Mouse (Mus musculus) adrenal gland, postnatal 4 days (tissue): ENCODE measurements around the gene Mymx. TPM values are rescaled to one million over a fixed set of nuclear protein-coding genes. Genes with fewer than 3 reads are reported as not detected.

Experiments
- DNase-seq, 2 experiments: peaks; one replicate each; pipeline ENCODE4 v3.0.0; 2021 to 2022; ENCODE audit warnings: low spot score in 2 of 2, mixed read lengths in 2 of 2
- total RNA-seq, 2 experiments: library from RNA; stranded (reverse); gene quantifications; 2 replicates each; pipeline ENCODE4 v1.2.3; 2021

The Mymx gene
- total RNA-seq, 2 experiments from 2014 or later = 1.6 to 4.0 TPM

GRCm38 (mm10) chr17:45612008-45612407 lies 10.1 kb upstream of the Mymx start:
- no peak for DNase-seq

DNA sequence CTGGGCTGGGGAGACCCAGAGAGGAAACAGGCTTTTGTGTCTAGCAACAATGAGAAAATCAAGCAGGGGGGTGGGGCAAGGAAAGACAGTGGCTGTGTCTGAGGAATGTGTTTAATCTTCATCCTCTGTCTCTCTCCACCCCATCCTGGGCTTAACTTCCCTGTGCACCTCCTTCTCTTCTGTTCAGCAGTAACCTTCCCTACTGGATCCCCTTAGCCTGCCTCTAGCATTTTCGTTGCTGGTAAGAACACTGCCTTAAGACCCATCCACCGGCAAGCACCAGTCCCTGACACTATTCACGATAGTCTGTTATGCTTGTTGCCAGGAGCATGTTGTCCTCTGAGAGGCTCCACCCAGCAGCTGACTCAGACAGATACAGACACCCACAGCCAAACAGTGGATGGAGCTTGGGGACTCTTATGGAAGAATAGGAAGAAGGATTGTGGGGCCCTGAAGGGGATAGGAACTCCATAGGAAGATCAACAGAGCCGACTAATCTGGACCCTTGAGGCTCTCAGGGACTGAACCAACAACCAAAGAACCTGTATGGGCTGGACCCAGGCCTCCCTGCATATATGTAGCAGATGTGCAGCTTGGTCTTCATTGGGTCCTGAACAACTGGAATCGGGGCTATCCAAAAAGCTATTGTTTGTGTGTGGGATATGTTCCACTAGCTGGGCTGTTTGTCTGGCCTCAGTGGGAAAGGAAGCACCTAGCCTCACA lies 8.4 kb upstream of the Mymx start:
- DNase-seq = no peak

- no peak for DNase-seq
Observed at GRCm38 (mm10) chr17:45608396-45608795, 6.5 kb upstream of the Mymx start.

GRCm38 (mm10) chr17:45606992-45607879 lies 5.3 kb upstream of the Mymx start:
- no peak for DNase-seq

DNA sequence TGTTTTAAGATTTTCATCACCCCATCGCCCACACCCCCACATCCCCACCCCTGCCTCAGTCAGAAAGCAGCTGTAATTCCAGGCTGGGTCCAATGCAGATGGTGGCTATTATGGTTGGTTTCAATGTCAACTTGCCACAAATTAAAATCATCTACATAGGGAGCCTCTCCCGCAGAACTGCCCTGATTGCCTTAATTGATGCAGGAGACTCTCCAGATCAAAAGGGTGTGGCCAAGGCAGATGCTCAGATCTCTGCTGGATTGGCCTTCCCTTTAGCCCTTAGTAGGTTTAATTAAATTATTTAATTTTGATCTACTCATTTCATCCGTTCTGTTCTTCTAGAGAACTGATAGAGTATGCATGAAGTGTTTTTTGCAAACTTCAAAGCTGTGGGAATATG lies 1.1 kb upstream of the Mymx start:
- DNase-seq = no peak

- no peak for DNase-seq
Observed at GRCm38 (mm10) chr17:45601325-45601724, 577 bp downstream of the Mymx start.

GRCm38 (mm10) chr17:45600267-45600666 lies 1.6 kb downstream of the Mymx start:
- DNase-seq = no peak

DNA sequence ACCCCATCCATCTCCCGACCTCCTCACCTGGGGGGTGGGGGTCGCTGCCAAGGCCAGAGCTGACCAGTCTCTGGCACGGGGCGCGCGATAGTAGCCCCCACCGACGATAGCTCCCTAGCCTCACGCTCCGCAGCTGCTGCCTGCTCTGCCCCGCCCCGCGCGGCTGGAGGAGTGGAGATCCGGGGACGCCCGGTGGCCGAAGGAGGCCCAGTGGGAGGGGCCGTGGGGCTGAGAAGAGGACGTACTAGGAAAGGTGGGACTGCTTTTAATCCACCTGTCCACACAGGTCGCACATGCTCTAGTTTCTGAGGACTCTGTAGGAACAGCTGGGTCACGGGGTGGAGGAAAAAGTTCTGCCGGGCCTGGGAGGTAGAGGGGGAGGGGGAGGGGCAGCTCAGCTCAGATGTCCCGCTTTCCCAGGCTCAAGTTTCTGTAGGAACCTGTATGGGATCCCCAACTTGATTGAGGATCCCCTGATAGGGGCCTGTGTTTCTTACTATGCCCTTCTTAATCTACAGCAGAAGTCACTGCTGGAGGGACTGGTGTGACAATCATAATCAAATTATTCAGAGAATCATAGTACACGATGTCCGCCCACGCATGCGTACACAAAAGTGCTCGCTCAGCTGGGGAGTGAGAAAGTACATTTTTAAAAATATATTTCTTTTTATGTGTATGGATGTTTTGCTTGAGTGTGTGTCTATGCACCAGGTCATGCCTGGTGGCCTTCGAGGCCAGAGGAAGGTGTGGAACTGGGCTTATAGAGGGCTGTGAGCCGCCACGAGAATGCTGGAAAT lies 2.3 kb downstream of the Mymx start, which contains the start of gene Slc29a1:
Gene Slc29a1, minus strand, starts transcription at position 161 of the 797 bp plus-strand sequence.
- DNase-seq = no peak

GRCm38 (mm10) chr17:45598891-45599290 lies 3.0 kb downstream of the Mymx start:
- DNase-seq = no peak

GRCm38 (mm10) chr17:45598376-45598775 lies 3.5 kb downstream of the Mymx start:
- DNase-seq = no peak

GRCm38 (mm10) chr17:45597787-45598186 lies 4.1 kb downstream of the Mymx start:
- no peak for DNase-seq

- peak in 1 of 2 experiments; percentile 69 for DNase-seq
Observed at GRCm38 (mm10) chr17:45596631-45597396, 5.1 kb downstream of the Mymx start.

GRCm38 (mm10) chr17:45595736-45596390 lies 6.0 kb downstream of the Mymx start:
- DNase-seq = no peak

DNA sequence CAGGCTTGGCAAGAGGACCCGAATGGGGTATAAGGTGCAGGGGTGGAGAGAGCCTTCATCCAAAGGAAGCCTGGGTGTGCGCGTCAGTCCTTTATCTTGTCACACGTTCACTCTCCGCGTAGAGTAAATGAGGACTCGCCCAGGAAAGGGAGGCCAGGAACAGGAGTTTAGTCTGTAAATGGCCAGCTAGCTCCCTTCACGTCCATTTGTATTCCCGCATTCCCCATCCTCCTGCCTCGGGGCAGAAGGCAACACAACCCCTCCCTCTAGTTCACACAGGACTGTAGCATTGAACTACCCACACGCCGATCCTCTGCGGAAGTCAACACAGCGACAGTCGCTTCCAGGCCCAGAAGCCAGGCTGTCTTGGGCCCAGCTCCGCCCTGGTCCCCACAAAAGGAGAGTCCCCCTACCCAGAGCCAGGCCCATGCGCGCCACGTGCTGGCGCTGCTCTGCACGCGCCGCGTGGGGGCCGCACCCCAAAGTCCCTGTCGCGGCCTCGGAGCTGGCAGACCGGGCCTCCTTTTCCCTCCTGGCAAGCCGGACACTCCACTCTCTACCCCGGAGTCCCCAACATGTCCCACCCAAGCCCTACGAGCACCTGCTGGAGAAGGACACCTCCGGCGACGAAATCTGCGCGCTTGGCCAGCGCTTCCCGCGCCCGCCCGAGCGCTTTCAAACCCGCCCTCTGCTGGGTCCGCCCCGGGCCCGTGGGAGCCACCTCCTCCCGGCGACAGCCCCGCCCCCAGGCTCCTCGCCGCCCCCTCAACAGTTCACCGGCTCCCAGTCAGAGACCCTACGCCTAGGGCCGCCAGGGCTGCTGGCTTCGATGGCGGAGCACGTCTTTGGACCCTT lies 6.8 kb downstream of the Mymx start:
- peak; percentile 59 to 67 for DNase-seq

- DNase-seq = no peak
Observed at GRCm38 (mm10) chr17:45594195-45594594, 7.7 kb downstream of the Mymx start.

- no peak for DNase-seq
Observed at GRCm38 (mm10) chr17:45593479-45593878, 8.4 kb downstream of the Mymx start.

DNA sequence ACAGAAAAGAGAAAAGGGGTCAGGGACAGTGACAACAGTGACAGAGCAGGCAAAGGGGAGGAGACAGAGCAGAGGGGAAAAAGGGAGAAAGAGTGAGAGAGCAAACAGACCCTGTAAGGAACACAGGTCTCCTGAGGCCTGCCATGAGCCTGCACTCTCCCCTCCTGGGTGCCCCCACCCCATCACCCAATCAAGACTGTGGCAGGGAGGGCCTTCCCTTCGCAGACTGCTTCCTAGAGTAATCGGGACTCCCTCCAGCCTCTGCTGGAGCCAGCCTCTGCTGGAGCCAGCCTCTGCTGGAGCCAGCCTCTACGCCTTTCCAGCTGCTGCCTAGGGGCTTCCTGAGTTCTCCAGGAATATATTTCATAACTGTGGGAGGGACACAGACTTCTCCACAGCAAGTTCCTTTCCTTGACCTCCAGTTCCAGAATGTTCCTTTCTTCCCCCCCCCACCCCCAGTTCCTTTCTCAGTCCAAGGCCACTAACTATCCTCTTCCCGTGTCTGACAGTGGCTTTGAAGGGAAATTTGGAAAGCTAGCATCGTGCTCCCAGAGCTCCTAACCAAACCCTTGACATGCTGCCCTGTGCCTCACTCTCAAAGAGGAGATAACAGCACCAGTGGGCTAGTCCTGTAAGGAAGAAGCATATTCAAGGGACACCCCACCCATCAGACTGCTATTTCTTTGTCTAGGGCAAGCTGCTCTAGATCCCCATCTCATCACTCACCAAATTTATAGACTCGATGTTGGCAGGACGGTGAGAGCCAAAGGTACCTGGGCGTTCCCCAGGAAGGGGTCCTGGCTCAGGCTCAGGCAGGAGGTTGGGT lies 9.1 kb downstream of the Mymx start:
- no peak for DNase-seq
